Mouse (Mus musculus): ENCODE measurements at regions not wholly inside any gene's neighbourhood (a gene's known extent, or its start where the extent isn't known, plus 50 kb on each side); places are given as distances from the start of the nearest gene placed in this dataset.
"Not testable (repeated sequence)": the region's sequence is repeated elsewhere in the genome, so short reads cannot be mapped to it uniquely, and the experiment has no call there.

DNA sequence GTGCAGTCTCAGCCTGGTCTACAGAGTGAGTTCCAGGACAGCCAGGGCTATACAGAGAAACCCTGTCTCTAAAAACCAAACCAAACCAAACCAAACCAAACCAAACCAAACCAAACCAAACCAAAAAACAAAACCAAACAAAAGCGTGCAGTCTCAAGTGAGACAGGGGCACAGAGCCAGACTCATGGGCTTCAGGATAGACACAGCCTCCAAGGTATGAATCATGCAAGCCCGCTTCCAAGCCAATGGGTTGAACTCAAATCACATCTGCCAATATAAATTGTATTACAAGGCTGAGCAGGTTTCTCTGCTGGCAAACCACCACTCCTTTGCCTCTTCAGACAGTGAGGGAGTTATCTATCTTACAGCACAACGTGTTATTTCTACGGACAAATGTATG lies 168.5 kb upstream of the Serp2 start:
- ATAC-seq (ENCODE audit: insufficient read depth); H3K4me1 ChIP-seq (replicated peaks); H3K4me3 ChIP-seq (replicated peaks); H3K9ac ChIP-seq; H3K9me3 ChIP-seq (replicated peaks); H3K36me3 ChIP-seq (replicated peaks); H3K27ac ChIP-seq (replicated peaks); H3K27me3 ChIP-seq; H3K4me2 ChIP-seq: not testable (repeated sequence)
- WGBS (ENCODE audit: insufficient replicate concordance): 69% methylated on average over 4 of the region's 4 CpGs

DNA sequence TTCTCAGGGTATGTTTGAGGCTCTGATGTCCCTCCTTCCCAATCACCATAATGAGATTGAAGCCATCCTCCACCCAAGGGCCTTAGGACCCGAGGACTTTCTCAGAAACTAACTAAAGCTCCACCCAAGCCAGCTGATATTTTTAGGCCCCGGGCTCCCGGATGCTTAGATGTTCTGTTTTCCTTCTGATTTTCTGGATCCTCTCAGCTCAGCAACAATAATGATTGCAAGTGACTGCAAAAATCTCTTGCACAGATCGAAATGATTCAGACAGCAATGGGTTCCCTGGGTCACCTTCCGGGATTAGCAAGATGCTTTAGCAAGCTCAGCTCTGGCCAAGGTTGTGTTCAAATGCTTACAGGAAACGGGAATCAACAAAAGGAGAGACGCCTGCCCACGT lies 168.1 kb upstream of the Serp2 start:
- Histone ChIP-seq H3K9me3 (replicated peaks) (no peaks in the 10 kb centered on the region), H3K27ac (replicated peaks) (no peak overlapping the region), H3K4me1 (replicated peaks) (no peaks in the 10 kb centered on the region), H3K4me3 (replicated peaks) (no peak overlapping the region), H3K9ac (no peak overlapping the region), H3K36me3 (replicated peaks) (no peaks in the 10 kb centered on the region), H3K27me3 (no peaks in the 10 kb centered on the region), H3K4me2 (no peak overlapping the region)
- WGBS (ENCODE audit: insufficient replicate concordance): 58% methylated on average over 8 of the region's 8 CpGs
- no peak for ATAC-seq (ENCODE audit: insufficient read depth)

DNA sequence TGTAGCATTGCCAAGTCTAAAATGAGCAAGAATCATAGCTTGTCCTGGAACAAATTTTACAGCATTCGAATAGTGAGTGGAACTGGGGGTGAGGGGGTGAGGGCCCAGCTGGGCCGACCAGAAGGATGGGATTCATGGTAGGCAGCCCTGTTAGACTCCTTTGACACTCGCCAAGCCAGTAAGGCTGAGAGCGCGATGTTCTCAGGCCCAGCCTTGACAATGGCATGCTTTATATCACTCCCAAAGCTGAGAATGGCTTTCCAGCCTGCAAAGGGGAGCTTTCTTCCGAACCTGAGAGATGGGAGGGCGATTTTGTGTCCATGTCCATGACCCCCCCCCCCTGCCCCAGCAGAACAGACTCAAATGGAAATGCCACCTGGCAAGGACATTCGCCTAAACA lies 167.7 kb upstream of the Serp2 start:
- Histone ChIP-seq H3K4me1 (replicated peaks) (no peaks in the 10 kb centered on the region), H3K4me2 (no peak overlapping the region), H3K27ac (replicated peaks) (no peak overlapping the region), H3K4me3 (replicated peaks) (no peak overlapping the region), H3K36me3 (replicated peaks) (no peaks in the 10 kb centered on the region), H3K9ac (no peak overlapping the region), H3K27me3 (no peaks in the 10 kb centered on the region), H3K9me3 (replicated peaks) (no peaks in the 10 kb centered on the region)
- 70% methylated on average over 8 of the region's 8 CpGs for WGBS (ENCODE audit: insufficient replicate concordance)
- ATAC-seq (ENCODE audit: insufficient read depth): no peak

DNA sequence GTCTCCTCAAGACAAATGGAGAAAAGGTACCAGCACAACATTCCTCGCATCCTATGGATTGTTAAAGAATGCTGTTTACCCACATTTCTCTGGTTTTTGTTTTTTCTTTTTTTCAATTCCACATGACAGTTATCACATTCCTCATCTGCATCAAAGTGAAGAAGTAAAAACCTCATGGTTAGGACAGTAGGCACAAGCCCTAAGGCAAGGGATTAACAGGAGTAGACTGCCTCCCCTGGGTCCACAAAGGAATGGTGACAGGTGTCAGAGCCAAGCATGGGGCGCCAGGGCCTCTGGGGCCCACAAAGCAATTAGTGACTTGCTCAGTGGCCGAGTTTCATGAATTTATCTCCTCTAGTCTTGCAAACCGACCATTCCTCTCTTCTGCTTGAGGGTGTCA lies 166.9 kb upstream of the Serp2 start:
- no peak overlapping the region for H3K9ac ChIP-seq
- no peaks in the 10 kb centered on the region for H3K36me3 ChIP-seq (replicated peaks)
- 56% methylated on average over 4 of the region's 4 CpGs for WGBS (ENCODE audit: insufficient replicate concordance)
- H3K27me3 ChIP-seq: no peaks in the 10 kb centered on the region
- no peaks in the 10 kb centered on the region for H3K4me1 ChIP-seq (replicated peaks)
- H3K27ac ChIP-seq (replicated peaks): no peak overlapping the region
- no peak overlapping the region for H3K4me3 ChIP-seq (replicated peaks)
- no peak overlapping the region for H3K4me2 ChIP-seq
- ATAC-seq (ENCODE audit: insufficient read depth): no peak
- H3K9me3 ChIP-seq (replicated peaks): no peaks in the 10 kb centered on the region

DNA sequence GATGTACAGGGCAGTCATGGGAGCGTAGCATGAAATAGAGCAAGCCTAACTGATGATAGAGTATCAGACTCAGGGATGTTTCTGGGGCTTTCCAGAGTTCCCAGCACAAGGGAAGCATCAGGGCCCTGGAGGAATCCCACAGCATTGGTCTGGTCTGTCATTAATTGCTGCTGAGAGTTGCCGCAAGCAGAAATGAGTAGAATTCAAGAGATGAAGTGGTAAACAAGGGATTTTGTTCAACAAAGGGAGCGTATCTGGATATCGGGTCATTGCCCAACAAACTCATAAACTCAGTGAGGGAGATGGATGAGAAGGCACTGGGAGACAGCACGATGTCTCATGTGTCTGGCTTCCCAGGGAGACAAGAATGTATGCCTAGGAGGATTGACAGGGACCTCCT lies 165.6 kb upstream of the Serp2 start:
- Histone ChIP-seq H3K27ac (replicated peaks) (no peak overlapping the region), H3K4me1 (replicated peaks) (no peaks in the 10 kb centered on the region), H3K36me3 (replicated peaks) (no peaks in the 10 kb centered on the region), H3K4me3 (replicated peaks) (no peak overlapping the region), H3K4me2 (no peak overlapping the region), H3K27me3 (no peaks in the 10 kb centered on the region), H3K9me3 (replicated peaks) (no peaks in the 10 kb centered on the region), H3K9ac (no peak overlapping the region)
- ATAC-seq (ENCODE audit: insufficient read depth): no peak
- WGBS (ENCODE audit: insufficient replicate concordance): 74% methylated on average over 5 of the region's 5 CpGs

DNA sequence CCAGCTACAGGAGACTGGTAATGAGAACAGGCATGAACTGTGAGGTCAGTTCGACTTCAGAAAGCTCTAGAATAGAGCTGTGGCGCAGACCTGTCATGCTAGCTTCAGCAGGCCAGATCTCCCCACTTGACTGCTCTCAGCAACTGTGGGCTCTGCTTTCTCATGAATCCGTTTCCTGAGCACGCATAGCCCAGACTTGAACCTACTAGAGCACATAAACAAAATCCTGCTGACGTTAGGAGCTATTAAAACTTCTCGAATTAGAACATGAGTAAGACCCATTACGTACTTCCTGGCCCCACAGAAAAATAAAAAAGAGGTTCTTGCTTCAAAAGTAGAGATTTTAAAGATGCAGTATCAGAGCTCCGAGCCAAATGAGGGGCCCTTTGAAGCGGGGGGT lies 165.1 kb upstream of the Serp2 start:
- H3K9me3 ChIP-seq (replicated peaks): no peaks in the 10 kb centered on the region
- no peaks in the 10 kb centered on the region for H3K4me1 ChIP-seq (replicated peaks)
- no peaks in the 10 kb centered on the region for H3K27me3 ChIP-seq
- no peak overlapping the region for H3K4me2 ChIP-seq
- ATAC-seq (ENCODE audit: insufficient read depth): no peak
- H3K27ac ChIP-seq (replicated peaks): no peak overlapping the region
- no peak overlapping the region for H3K9ac ChIP-seq
- no peaks in the 10 kb centered on the region for H3K36me3 ChIP-seq (replicated peaks)
- 65% methylated on average over 9 of the region's 9 CpGs for WGBS (ENCODE audit: insufficient replicate concordance)
- no peak overlapping the region for H3K4me3 ChIP-seq (replicated peaks)

DNA sequence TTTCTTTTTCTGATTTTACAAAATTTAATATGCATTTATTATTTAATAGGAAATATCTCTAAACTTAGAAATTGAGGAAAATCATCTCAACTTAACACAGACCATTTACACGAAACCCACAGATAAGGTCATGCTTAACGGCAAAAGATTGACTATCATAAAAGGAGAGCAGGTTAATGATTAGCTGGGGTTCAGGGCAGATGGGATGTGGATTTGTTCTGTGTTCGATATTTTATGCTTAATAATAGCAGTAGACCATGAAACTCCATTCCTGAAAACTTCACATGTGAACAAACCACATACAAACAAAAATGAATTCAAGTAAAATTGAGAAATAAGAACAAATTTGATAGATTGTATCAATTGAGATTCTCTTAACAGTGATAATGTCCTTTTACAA lies 160.4 kb upstream of the Serp2 start:
- Histone ChIP-seq H3K4me2 (no peak overlapping the region), H3K27ac (replicated peaks) (no peak overlapping the region), H3K4me3 (replicated peaks) (no peak overlapping the region), H3K36me3 (replicated peaks) (no peaks in the 10 kb centered on the region), H3K27me3 (no peaks in the 10 kb centered on the region), H3K9ac (no peak overlapping the region), H3K4me1 (replicated peaks) (peaks cover 15% of the 10 kb centered on the region), H3K9me3 (replicated peaks) (no peaks in the 10 kb centered on the region)
- 67% methylated on average over 3 of the region's 3 CpGs for WGBS (ENCODE audit: insufficient replicate concordance)
- ATAC-seq (ENCODE audit: insufficient read depth): no peak

DNA sequence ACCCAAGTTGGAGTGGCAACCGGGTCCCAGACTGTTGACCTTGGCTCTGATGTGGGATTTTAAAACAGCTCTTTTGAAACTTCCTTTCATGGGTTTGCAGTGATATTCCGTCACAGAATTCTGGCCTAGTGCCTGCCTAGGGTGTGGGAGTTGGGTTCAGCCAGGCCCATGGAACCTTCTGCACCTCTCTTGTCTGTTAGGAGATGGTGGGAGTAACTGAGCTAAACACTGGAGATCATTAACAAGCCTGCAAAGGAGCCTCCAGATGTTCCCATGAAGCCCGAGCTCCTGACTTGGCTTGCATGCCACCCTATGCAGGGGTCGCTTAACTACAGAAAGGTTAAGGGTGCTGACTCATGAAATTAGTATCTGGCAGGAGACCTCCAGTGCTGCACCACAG lies 158.0 kb upstream of the Serp2 start:
- Histone ChIP-seq H3K27ac (replicated peaks) (0 out of 2 replicates have a peak overlapping the region, but pooled peaks have one; percentile 4), H3K4me3 (replicated peaks) (no peak overlapping the region), H3K27me3 (no peaks in the 10 kb centered on the region), H3K9me3 (replicated peaks) (no peaks in the 10 kb centered on the region), H3K9ac (no peak overlapping the region), H3K36me3 (replicated peaks) (no peaks in the 10 kb centered on the region), H3K4me1 (replicated peaks) (peaks cover 15% of the 10 kb centered on the region), H3K4me2 (no peak overlapping the region)
- whole genome bisulfite sequencing (ENCODE audit: insufficient replicate concordance): 31% methylated on average over 4 of the region's 4 CpGs
- no peak for ATAC-seq (ENCODE audit: insufficient read depth)

DNA sequence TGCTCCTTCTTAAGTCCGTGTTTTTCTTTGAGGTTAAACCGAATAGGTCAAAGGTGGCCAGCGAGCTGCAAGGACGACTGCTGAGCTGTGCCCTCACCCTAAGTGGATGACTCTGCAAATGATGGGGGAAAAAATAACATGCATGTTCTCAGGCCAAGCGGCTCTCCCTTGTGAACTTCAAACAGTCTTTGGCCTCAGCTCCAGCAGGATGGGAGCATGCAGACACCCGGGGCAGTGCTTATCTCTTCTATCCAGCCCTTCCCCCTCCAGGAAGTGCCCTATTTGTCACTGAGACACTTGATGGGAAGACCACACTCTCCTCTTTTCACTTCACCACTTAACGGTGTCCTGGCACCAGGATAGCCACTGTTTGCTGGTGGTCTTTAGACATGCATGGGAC lies 157.3 kb upstream of the Serp2 start:
- Histone ChIP-seq H3K36me3 (replicated peaks) (no peaks in the 10 kb centered on the region), H3K4me1 (replicated peaks) (peaks cover 15% of the 10 kb centered on the region), H3K27ac (replicated peaks) (no peak overlapping the region), H3K9ac (no peak overlapping the region), H3K4me3 (replicated peaks) (no peak overlapping the region), H3K27me3 (no peaks in the 10 kb centered on the region), H3K4me2 (no peak overlapping the region), H3K9me3 (replicated peaks) (no peaks in the 10 kb centered on the region)
- no peak for ATAC-seq (ENCODE audit: insufficient read depth)
- WGBS (ENCODE audit: insufficient replicate concordance): 6% methylated on average over 7 of the region's 7 CpGs

DNA sequence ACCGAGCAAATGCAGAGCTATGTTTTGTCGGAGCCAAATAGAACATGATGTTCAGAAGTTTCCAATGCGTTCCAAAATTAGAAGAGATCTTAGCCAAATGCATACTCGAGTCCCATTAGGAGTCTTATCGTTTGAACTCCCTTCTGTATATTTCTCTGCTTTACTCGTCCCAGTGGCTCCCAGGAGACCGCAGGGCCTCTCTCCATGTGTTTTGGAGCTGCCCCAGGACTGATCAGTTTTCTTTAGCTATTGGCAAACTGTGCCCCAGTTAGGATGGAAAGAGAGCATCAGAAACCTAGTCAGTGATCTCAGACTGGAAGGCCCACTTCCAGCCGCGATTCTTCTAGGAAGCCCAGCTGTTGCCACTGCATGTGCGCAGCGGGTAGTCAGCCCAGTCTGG lies 152.0 kb upstream of the Serp2 start:
- WGBS (ENCODE audit: insufficient replicate concordance): 75% methylated on average over 11 of the region's 11 CpGs
- Histone ChIP-seq H3K36me3 (replicated peaks) (no peaks in the 10 kb centered on the region), H3K4me2 (no peak overlapping the region), H3K27me3 (no peaks in the 10 kb centered on the region), H3K4me3 (replicated peaks) (no peak overlapping the region), H3K9ac (no peak overlapping the region), H3K27ac (replicated peaks) (no peak overlapping the region), H3K4me1 (replicated peaks) (peaks cover 3% of the 10 kb centered on the region), H3K9me3 (replicated peaks) (no peaks in the 10 kb centered on the region)
- no peak for ATAC-seq (ENCODE audit: insufficient read depth)

DNA sequence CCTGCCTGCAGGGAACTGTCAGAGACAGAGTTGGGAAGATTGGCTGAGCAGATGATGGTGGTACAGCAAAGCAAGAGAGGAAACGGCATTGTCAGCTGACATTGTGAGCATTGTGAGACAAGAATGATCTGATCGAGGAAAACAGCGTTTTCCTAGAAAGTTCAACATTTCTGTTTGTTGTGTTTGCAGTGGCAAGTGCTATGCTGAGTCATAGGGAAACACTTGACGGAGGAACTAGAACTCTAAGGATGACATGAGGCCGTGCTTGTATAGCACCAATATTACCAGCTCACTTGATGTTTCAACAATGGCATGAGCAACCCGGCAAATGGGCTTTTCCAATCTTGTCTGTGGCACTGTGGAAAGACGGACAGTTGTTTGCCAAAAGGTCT lies 146.7 kb upstream of the Serp2 start:
- Histone ChIP-seq H3K27me3 (no peaks in the 10 kb centered on the region), H3K27ac (replicated peaks) (no peak overlapping the region; the same call in 1 of the 2 replicates), H3K9me3 (replicated peaks) (no peaks in the 10 kb centered on the region), H3K36me3 (replicated peaks) (no peaks in the 10 kb centered on the region), H3K4me1 (replicated peaks) (peaks cover 25% of the 10 kb centered on the region), H3K4me3 (replicated peaks) (no peak overlapping the region), H3K9ac (no peak overlapping the region), H3K4me2 (no peak overlapping the region)
- 49% methylated on average over 7 of the region's 7 CpGs for WGBS (ENCODE audit: insufficient replicate concordance)
- no peak for ATAC-seq (ENCODE audit: insufficient read depth)

DNA sequence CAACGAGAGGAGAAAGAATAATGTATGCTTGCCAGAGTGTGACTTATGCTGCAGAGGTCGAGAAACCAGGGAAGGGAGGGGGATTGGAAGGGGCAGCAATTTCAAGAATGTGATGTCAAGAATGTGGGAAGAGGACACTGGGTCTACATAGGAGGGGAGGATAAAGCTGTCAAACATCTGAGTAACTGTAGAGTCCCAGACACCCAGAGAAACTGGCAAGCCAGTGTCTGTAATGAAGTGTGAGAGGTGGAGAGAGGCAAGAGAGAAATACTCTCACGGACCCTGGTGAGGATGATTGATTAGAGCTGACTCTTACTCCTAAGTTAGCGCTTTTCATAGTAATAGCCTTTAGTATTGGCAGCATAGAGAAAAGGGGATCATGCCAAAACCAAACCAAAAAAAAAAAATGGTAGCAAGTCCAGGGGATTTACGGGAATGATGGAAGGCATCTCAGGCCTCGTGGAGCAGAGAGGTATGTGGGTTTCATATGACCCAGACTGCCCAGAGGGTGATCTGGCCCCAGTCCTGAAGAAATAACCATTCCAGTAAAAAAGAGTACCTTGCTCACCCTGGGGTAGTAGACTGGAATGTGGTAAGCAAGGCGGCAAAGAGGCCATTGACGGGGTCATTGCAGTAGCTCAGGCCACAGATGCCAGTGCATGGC lies 146.2 kb upstream of the Serp2 start:
- H3K4me2 ChIP-seq: no peak overlapping the region
- no peak overlapping the region; the same call in 1 of the 2 replicates for H3K27ac ChIP-seq (replicated peaks)
- no peak overlapping the region for H3K9ac ChIP-seq
- no peaks in the 10 kb centered on the region for H3K9me3 ChIP-seq (replicated peaks)
- no peaks in the 10 kb centered on the region for H3K27me3 ChIP-seq
- no peaks in the 10 kb centered on the region for H3K36me3 ChIP-seq (replicated peaks)
- WGBS (ENCODE audit: insufficient replicate concordance): 45% methylated on average over 8 of the region's 8 CpGs
- H3K4me3 ChIP-seq (replicated peaks): no peak overlapping the region
- ATAC-seq (ENCODE audit: insufficient read depth): no peak
- H3K4me1 ChIP-seq (replicated peaks): peaks cover 31% of the 10 kb centered on the region

All from liver, embryonic 15.5 days (tissue).